Mouse (Mus musculus): ENCODE measurements at regions not wholly inside any gene's neighbourhood (a gene's known extent, or its start where the extent isn't known, plus 50 kb on each side); places are given as distances from the start of the nearest gene placed in this dataset.

- no peaks in the 10 kb centered on the region for H3K36me3 ChIP-seq (ENCODE audit: control insufficient read depth in 1 of 2, insufficient read depth in 2 of 2, low read length in 2 of 2)
- no peak overlapping the region for H3K4me3 ChIP-seq (ENCODE audit: control insufficient read depth in 1 of 2, insufficient read depth in 1 of 2, low read depth in 2 of 2, low read length in 2 of 2)
- H3K4me1 ChIP-seq (ENCODE audit: control insufficient read depth in 1 of 2, insufficient read depth in 2 of 2, low read length in 2 of 2): no peaks in the 10 kb centered on the region
- TF ChIP-seq TAL1 (IDR thresholded peaks at IDR 0.05; ENCODE audit: low read length) (no peak), MYB (IDR thresholded peaks at IDR 0.05; ENCODE audit: low read depth, low read length) (no peak), ETS1 (IDR thresholded peaks at IDR 0.05; ENCODE audit: low read depth, low read length) (no peak), TBP (IDR thresholded peaks at IDR 0.05; ENCODE audit: low read depth, low read length) (no peak), MYC (IDR thresholded peaks at IDR 0.05; ENCODE audit: low read depth, low read length) (no peak), CHD2 (IDR thresholded peaks at IDR 0.05; ENCODE audit: low read length) (no peak), UBTF (IDR thresholded peaks at IDR 0.05; ENCODE audit: borderline replicate concordance, insufficient read depth, low read depth, low read length) (no peak), E2F4 (IDR thresholded peaks at IDR 0.05; ENCODE audit: borderline replicate concordance, low read depth, low read length) (no peak), ZC3H11A (IDR thresholded peaks at IDR 0.05; ENCODE audit: low read depth, low read length) (no peak), SMC3 (IDR thresholded peaks at IDR 0.05; ENCODE audit: low read depth, low read length) (no peak), RAD21 (IDR thresholded peaks at IDR 0.05; ENCODE audit: low read depth, low read length) (no peak), CHD1 (IDR thresholded peaks at IDR 0.05; ENCODE audit: low read depth, low read length) (no peak), GABPA (IDR thresholded peaks at IDR 0.05; ENCODE audit: low read depth, low read length) (no peak), ZMIZ1 (IDR thresholded peaks at IDR 0.05; ENCODE audit: low read depth, low read length) (no peak), POLR2AphosphoS5 (IDR thresholded peaks at IDR 0.05; ENCODE audit: borderline replicate concordance, low read depth, low read length) (no peak), HCFC1 (IDR thresholded peaks at IDR 0.05; ENCODE audit: low read depth, low read length) (no peak), MAX (IDR thresholded peaks at IDR 0.05; ENCODE audit: low read length) (no peak), USF2 (IDR thresholded peaks at IDR 0.05; ENCODE audit: borderline replicate concordance in 1 of 2, insufficient read depth in 1 of 2, low read depth in 1 of 2, low read length in 2 of 2) (no peak), JUND (IDR thresholded peaks at IDR 0.05; ENCODE audit: low read depth, low read length) (no peak)
- H3K27me3 ChIP-seq (ENCODE audit: control insufficient read depth in 1 of 2, insufficient read depth in 2 of 2, low read length in 2 of 2): no peaks in the 10 kb centered on the region
- no peak for DNase-seq (ENCODE audit: low read depth, low spot score)
- H3K9me3 ChIP-seq (replicated peaks; ENCODE audit: insufficient read depth, low read length): no peaks in the 10 kb centered on the region
- no peak overlapping the region for H3K27ac ChIP-seq (ENCODE audit: control insufficient read depth, low read depth, low read length)
- H3K79me2 ChIP-seq (ENCODE audit: control insufficient read depth, insufficient read depth, low read length, poor library complexity): no peaks in the 10 kb centered on the region
- no peak overlapping the region for H3K9ac ChIP-seq (ENCODE audit: control insufficient read depth, low read depth, low read length, poor library complexity, severe bottlenecking)
These were observed 87.6 kb upstream of the Tab2 start for GRCm38 (mm10) chr10:8043416-8044163.

- H3K36me3 ChIP-seq (ENCODE audit: control insufficient read depth in 1 of 2, insufficient read depth in 2 of 2, low read length in 2 of 2): no peaks in the 10 kb centered on the region
These were observed 86.3 kb upstream of the Tab2 start for GRCm38 (mm10) chr10:8042306-8042705.

More at GRCm38 (mm10) chr10:8042306-8042705, 86.3 kb upstream of the Tab2 start:
- Histone ChIP-seq H3K27me3 (ENCODE audit: control insufficient read depth in 1 of 2, insufficient read depth in 2 of 2, low read length in 2 of 2) (no peaks in the 10 kb centered on the region), H3K79me2 (ENCODE audit: control insufficient read depth, insufficient read depth, low read length, poor library complexity) (no peaks in the 10 kb centered on the region), H3K9ac (ENCODE audit: control insufficient read depth, low read depth, low read length, poor library complexity, severe bottlenecking) (no peak overlapping the region), H3K9me3 (replicated peaks; ENCODE audit: insufficient read depth, low read length) (no peaks in the 10 kb centered on the region), H3K27ac (ENCODE audit: control insufficient read depth, low read depth, low read length) (no peak overlapping the region), H3K4me3 (ENCODE audit: control insufficient read depth in 1 of 2, insufficient read depth in 1 of 2, low read depth in 2 of 2, low read length in 2 of 2) (no peak overlapping the region), H3K4me1 (ENCODE audit: control insufficient read depth in 1 of 2, insufficient read depth in 2 of 2, low read length in 2 of 2) (no peaks in the 10 kb centered on the region)
- no peak for TF ChIP-seq UBTF (IDR thresholded peaks at IDR 0.05; ENCODE audit: borderline replicate concordance, insufficient read depth, low read depth, low read length)
- no peak for TF ChIP-seq JUND (IDR thresholded peaks at IDR 0.05; ENCODE audit: low read depth, low read length)
- no peak for TF ChIP-seq EP300 (IDR thresholded peaks at IDR 0.05; ENCODE audit: low read depth in 1 of 2, low read length in 2 of 2)
- no peak for TF ChIP-seq POLR2AphosphoS5 (IDR thresholded peaks at IDR 0.05; ENCODE audit: borderline replicate concordance, low read depth, low read length)
- TF ChIP-seq HCFC1 (IDR thresholded peaks at IDR 0.05; ENCODE audit: low read depth, low read length): no peak
- no peak for TF ChIP-seq USF1 (IDR thresholded peaks at IDR 0.05; ENCODE audit: low read depth, low read length)
- TF ChIP-seq TCF12 (IDR thresholded peaks at IDR 0.05; ENCODE audit: low read depth, low read length): no peak
- TF ChIP-seq E2F4 (IDR thresholded peaks at IDR 0.05; ENCODE audit: borderline replicate concordance, low read depth, low read length): no peak
- TF ChIP-seq TAL1 (IDR thresholded peaks at IDR 0.05; ENCODE audit: low read length): no peak
- TF ChIP-seq MYB (IDR thresholded peaks at IDR 0.05; ENCODE audit: low read depth, low read length): no peak
- no peak for TF ChIP-seq RCOR1 (IDR thresholded peaks at IDR 0.05; ENCODE audit: low read depth, low read length)
- TF ChIP-seq MXI1 (IDR thresholded peaks at IDR 0.05; ENCODE audit: low read depth, low read length): no peak
- no peak for DNase-seq (ENCODE audit: low read depth, low spot score)

Measured in MEL (cell line).